Mouse (Mus musculus) myocyte (in vitro differentiated cells): ENCODE results near the gene Fam78a. TPM values are rescaled to one million over a fixed set of nuclear protein-coding genes. Genes with fewer than 3 reads are reported as not detected.

Experiments
- H3K27me3 ChIP-seq: one replicate; pipeline ENCODE4 v1.6.1; 2011; ENCODE audit not compliant: control insufficient read depth, insufficient read depth, insufficient read length
- H3K36me3 ChIP-seq: one replicate; pipeline ENCODE4 v1.6.1; 2011; ENCODE audit not compliant: control insufficient read depth, insufficient read depth
- H3K4me2 ChIP-seq: one replicate; pipeline ENCODE4 v1.6.1; 2011; ENCODE audit warnings: low read depth, control low read depth
- H3K4me3 ChIP-seq: one replicate; pipeline ENCODE4 v1.5.1; 2011; ENCODE audit warnings: mild to moderate bottlenecking, control low read depth, moderate library complexity
- H3K79me2 ChIP-seq: one replicate; pipeline ENCODE4 v1.6.1; 2011; ENCODE audit not compliant: control insufficient read depth, insufficient read depth
- H3ac ChIP-seq: one replicate; pipeline ENCODE4 v1.6.1; 2011; ENCODE audit not compliant: control insufficient read depth, insufficient read length
- CEBPB ChIP-seq: IDR thresholded peaks from 2 replicates; pipeline ENCODE4 v1.6.1; 2011; ENCODE audit warnings: mild to moderate bottlenecking, moderate library complexity; ENCODE audit not compliant: poor library complexity, insufficient read depth, severe bottlenecking
- E2F4 ChIP-seq: IDR thresholded peaks from one replicate; pipeline ENCODE4 v1.6.1; 2011; ENCODE audit warnings: mild to moderate bottlenecking, control low read depth, moderate library complexity; ENCODE audit not compliant: insufficient read depth
- MAX ChIP-seq: IDR thresholded peaks from one replicate; pipeline ENCODE4 v1.6.1; 2011; ENCODE audit warnings: low read depth, mild to moderate bottlenecking, control low read depth
- MYOD1 ChIP-seq, 3 experiments: IDR thresholded peaks; one replicate each; pipeline ENCODE4 v1.6.1; 2011; ENCODE audit warnings: control low read depth in 2 of 3, low read depth in 2 of 3, mild to moderate bottlenecking in 2 of 3, moderate library complexity in 1 of 3; ENCODE audit not compliant: insufficient read length in 2 of 3, control insufficient read depth in 1 of 3
- MYOG ChIP-seq, 3 experiments: IDR thresholded peaks; one replicate each; pipeline ENCODE4 v1.6.1; 2011; ENCODE audit warnings: control low read depth in 2 of 3, low read depth in 2 of 3, mild to moderate bottlenecking in 2 of 3; ENCODE audit not compliant: insufficient read length in 2 of 3, control insufficient read depth in 1 of 3, insufficient read depth in 1 of 3
- POLR2A ChIP-seq: IDR thresholded peaks from one replicate; pipeline ENCODE4 v1.6.1; 2011; ENCODE audit warnings: low read depth, mild to moderate bottlenecking, control low read depth, moderate library complexity; ENCODE audit not compliant: insufficient read length
- POLR2AphosphoS2 ChIP-seq: IDR thresholded peaks from one replicate; pipeline ENCODE4 v1.6.1; 2011; ENCODE audit warnings: low read depth, control low read depth; ENCODE audit not compliant: insufficient read length
- REST ChIP-seq: IDR thresholded peaks from one replicate; pipeline ENCODE4 v1.6.1; 2011; ENCODE audit warnings: mild to moderate bottlenecking, control low read depth, moderate library complexity; ENCODE audit not compliant: insufficient read depth, insufficient read length
- SRF ChIP-seq: IDR thresholded peaks from one replicate; pipeline ENCODE4 v1.6.1; 2011; ENCODE audit warnings: low read depth; ENCODE audit not compliant: control insufficient read depth, insufficient read length
- TCF12 ChIP-seq: IDR thresholded peaks from one replicate; pipeline ENCODE4 v1.6.1; 2011; ENCODE audit warnings: mild to moderate bottlenecking, control low read depth; ENCODE audit not compliant: poor library complexity, insufficient read depth, severe bottlenecking
- TCF3 ChIP-seq: IDR thresholded peaks from one replicate; pipeline ENCODE4 v1.6.1; 2011; ENCODE audit warnings: low read depth, control low read depth; ENCODE audit not compliant: insufficient read length
- USF1 ChIP-seq: IDR thresholded peaks from one replicate; pipeline ENCODE4 v1.6.1; 2011; ENCODE audit warnings: low read depth, mild to moderate bottlenecking, control low read depth, moderate library complexity
- polyA plus RNA-seq: library from polyadenylated mRNA; unstranded; fragments of >200 nt; fragmentation: generic; extraction: Trizol; gene quantifications from one replicate; pipeline ENCODE4 v1.2.1, GENCODE M21; 2012; ENCODE audit warnings: missing spikeins

Fam78a gene
- polyA plus RNA-seq, 1 experiment, result 4.7 TPM

DNA sequence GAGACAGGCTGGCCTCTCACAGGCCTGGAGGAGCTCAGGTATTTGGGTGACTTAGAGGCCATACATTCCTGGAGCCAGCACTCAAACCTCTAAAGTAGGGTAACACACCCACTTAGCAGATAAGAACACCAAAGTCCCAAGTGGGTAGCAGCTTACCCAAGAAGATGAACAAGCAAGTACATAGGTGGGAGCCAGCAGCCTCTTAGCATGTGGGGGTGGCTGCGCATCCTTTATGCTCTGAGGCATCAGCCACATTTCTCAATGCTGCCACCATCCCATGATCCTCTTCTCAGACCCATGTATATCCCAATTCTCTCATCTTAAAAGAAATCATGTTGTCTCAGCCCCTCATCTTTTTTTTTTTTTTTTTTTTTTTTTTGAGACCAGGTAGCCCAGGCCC is 26.6 kb upstream of the Fam78a start:
- Histone ChIP-seq H3K4me3 (no peak overlapping the region), H3ac (no peak overlapping the region), H3K4me2 (no peak overlapping the region), H3K79me2 (no peaks in the 10 kb centered on the region), H3K27me3 (peaks cover 27% of the 10 kb centered on the region), H3K36me3 (no peaks in the 10 kb centered on the region)
- TF ChIP-seq TCF3 (no peak), SRF (no peak), REST (no peak), POLR2A (no peak), TCF12 (no peak), POLR2AphosphoS2 (no peak), USF1 (no peak), MAX (no peak), MYOG (IDR thresholded peaks at IDR 0.05; ENCODE audit: control insufficient read depth in 1 of 3, insufficient read depth in 1 of 3, insufficient read length in 2 of 3, low read depth in 2 of 3) (no peak), CEBPB (no peak), MYOD1 (IDR thresholded peaks at IDR 0.05; ENCODE audit: control insufficient read depth in 1 of 3, insufficient read length in 2 of 3, low read depth in 2 of 3) (no peak), E2F4 (no peak)

GRCm38 (mm10) chr2:32105930-32106329 is 21.3 kb upstream of the Fam78a start:
- peak overlapping the region; percentile 18 for H3K4me2 ChIP-seq
- no peaks in the 10 kb centered on the region for H3K36me3 ChIP-seq
- peaks cover 3% of the 10 kb centered on the region for H3K79me2 ChIP-seq
- TF ChIP-seq USF1, result no peak
- TF ChIP-seq E2F4, result no peak
- TF ChIP-seq MAX, result no peak
- no peak for TF ChIP-seq SRF
- TF ChIP-seq MYOD1 (IDR thresholded peaks at IDR 0.05; ENCODE audit: control insufficient read depth in 1 of 3, insufficient read length in 2 of 3, low read depth in 2 of 3), result peak in 1 of 3 experiments; percentile 59
- no peak for TF ChIP-seq POLR2A
- peak in 1 of 3 experiments; percentile 42 for TF ChIP-seq MYOG (IDR thresholded peaks at IDR 0.05; ENCODE audit: control insufficient read depth in 1 of 3, insufficient read depth in 1 of 3, insufficient read length in 2 of 3, low read depth in 2 of 3)
- H3ac ChIP-seq, result no peak overlapping the region
- H3K4me3 ChIP-seq, result no peak overlapping the region
- H3K27me3 ChIP-seq, result peaks cover 46% of the 10 kb centered on the region

GRCm38 (mm10) chr2:32105117-32105913 is 20.7 kb upstream of the Fam78a start:
- H3K36me3 ChIP-seq, result no peaks in the 10 kb centered on the region
- TF ChIP-seq MYOD1 (IDR thresholded peaks at IDR 0.05; ENCODE audit: control insufficient read depth in 1 of 3, insufficient read length in 2 of 3, low read depth in 2 of 3) (no peak), POLR2A (no peak), REST (no peak), USF1 (no peak), TCF3 (no peak), POLR2AphosphoS2 (no peak), E2F4 (no peak), CEBPB (no peak), TCF12 (no peak), MYOG (IDR thresholded peaks at IDR 0.05; ENCODE audit: control insufficient read depth in 1 of 3, insufficient read depth in 1 of 3, insufficient read length in 2 of 3, low read depth in 2 of 3) (no peak), SRF (no peak), MAX (no peak)
- no peak overlapping the region for H3K4me3 ChIP-seq
- no peak overlapping the region for H3ac ChIP-seq
- H3K4me2 ChIP-seq, result peak overlapping the region; percentile 18
- H3K79me2 ChIP-seq, result peaks cover 3% of the 10 kb centered on the region
- peaks cover 42% of the 10 kb centered on the region for H3K27me3 ChIP-seq

GRCm38 (mm10) chr2:32104122-32104521 is 19.5 kb upstream of the Fam78a start:
- peaks cover 31% of the 10 kb centered on the region for H3K27me3 ChIP-seq

DNA sequence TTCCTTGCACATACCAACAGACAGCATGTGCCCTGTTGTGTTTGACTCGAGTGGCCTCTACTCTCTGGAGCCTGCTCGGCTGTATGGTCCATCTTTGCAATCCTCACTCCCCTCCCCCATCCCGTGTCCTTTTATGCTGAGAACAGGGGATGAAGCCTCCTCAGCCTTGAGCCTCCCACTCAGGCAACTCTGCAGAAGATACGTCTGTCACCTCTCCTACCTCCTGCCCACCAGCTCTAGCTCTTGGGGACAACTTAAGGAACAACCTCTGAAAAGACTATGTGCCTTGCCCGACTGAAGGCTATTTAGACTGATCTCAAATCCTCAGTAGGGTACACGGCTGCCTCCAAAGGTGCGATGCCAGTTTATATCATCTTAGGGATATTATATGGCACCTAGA is 18.9 kb upstream of the Fam78a start:
- H3K36me3 ChIP-seq, result no peaks in the 10 kb centered on the region
- TF ChIP-seq REST, result no peak
- no peak for TF ChIP-seq POLR2A
- no peak for TF ChIP-seq E2F4
- no peak for TF ChIP-seq USF1
- TF ChIP-seq MAX, result no peak
- no peak for TF ChIP-seq TCF3
- no peak for TF ChIP-seq POLR2AphosphoS2
- no peak for TF ChIP-seq SRF
- no peak for TF ChIP-seq CEBPB
- no peak for TF ChIP-seq MYOD1 (IDR thresholded peaks at IDR 0.05; ENCODE audit: control insufficient read depth in 1 of 3, insufficient read length in 2 of 3, low read depth in 2 of 3)
- no peak for TF ChIP-seq MYOG (IDR thresholded peaks at IDR 0.05; ENCODE audit: control insufficient read depth in 1 of 3, insufficient read depth in 1 of 3, insufficient read length in 2 of 3, low read depth in 2 of 3)
- no peak for TF ChIP-seq TCF12
- H3K4me3 ChIP-seq, result no peak overlapping the region
- H3ac ChIP-seq, result no peak overlapping the region
- H3K79me2 ChIP-seq, result peaks cover 3% of the 10 kb centered on the region
- H3K27me3 ChIP-seq, result peaks cover 31% of the 10 kb centered on the region
- peak overlapping the region; percentile 21 for H3K4me2 ChIP-seq

More at GRCm38 (mm10) chr2:32104122-32104521, 19.5 kb upstream of the Fam78a start:
- H3ac ChIP-seq, result no peak overlapping the region
- TF ChIP-seq POLR2AphosphoS2, result no peak
- TF ChIP-seq MYOD1 (IDR thresholded peaks at IDR 0.05; ENCODE audit: control insufficient read depth in 1 of 3, insufficient read length in 2 of 3, low read depth in 2 of 3), result no peak
- TF ChIP-seq MYOG (IDR thresholded peaks at IDR 0.05; ENCODE audit: control insufficient read depth in 1 of 3, insufficient read depth in 1 of 3, insufficient read length in 2 of 3, low read depth in 2 of 3), result no peak
- H3K4me2 ChIP-seq, result no peak overlapping the region
- H3K4me3 ChIP-seq, result no peak overlapping the region
- peaks cover 3% of the 10 kb centered on the region for H3K79me2 ChIP-seq
- H3K36me3 ChIP-seq, result no peaks in the 10 kb centered on the region
